Mouse (Mus musculus) cerebral cortex, adult 2 months (tissue): ENCODE results near the gene Idnk.

Experiments used
- WGBS: fragments of 180-500 bp; shearing (Covaris S2); methylation state at CpG from one replicate; pipeline ENCODE4 v1.1.7; 2018; 5-methylcytosine and 5-hydroxymethylcytosine counted together

The Idnk gene

GRCm38 (mm10) chr13:58193221-58193620 lies 35.8 kb downstream of the Idnk start:
- 97% methylated on average over 3 of the region's 3 CpGs for WGBS

- WGBS = 79% methylated on average over 3 of the region's 3 CpGs
These were observed 37.5 kb downstream of the Idnk start for GRCm38 (mm10) chr13:58194908-58195307.

GRCm38 (mm10) chr13:58197211-58197610 lies 39.8 kb downstream of the Idnk start:
- 59% methylated on average over 3 of the region's 3 CpGs for WGBS

GRCm38 (mm10) chr13:58197981-58198640 lies 40.7 kb downstream of the Idnk start:
- WGBS = 76% methylated on average over 7 of the region's 7 CpGs

GRCm38 (mm10) chr13:58201343-58201742 lies 43.9 kb downstream of the Idnk start:
- WGBS = 85% methylated on average over 6 of the region's 6 CpGs

GRCm38 (mm10) chr13:58201908-58202307 lies 44.5 kb downstream of the Idnk start:
- 88% methylated on average over 3 of the region's 3 CpGs for WGBS

GRCm38 (mm10) chr13:58202903-58203302 lies 45.5 kb downstream of the Idnk start:
- WGBS = 40% methylated on average over 1 of the region's 1 CpGs

- 97% methylated on average over 3 of the region's 3 CpGs for WGBS
These were observed 46.8 kb downstream of the Idnk start for GRCm38 (mm10) chr13:58204202-58204601.

GRCm38 (mm10) chr13:58204986-58205385 lies 47.5 kb downstream of the Idnk start:
- WGBS = 62% methylated on average over 4 of the region's 4 CpGs

- WGBS = 91% methylated on average over 4 of the region's 4 CpGs
These were observed 48.6 kb downstream of the Idnk start for GRCm38 (mm10) chr13:58206084-58206483.

- 30% methylated on average over 5 of the region's 5 CpGs for whole genome bisulfite sequencing
These were observed 53.0 kb downstream of the Idnk start for GRCm38 (mm10) chr13:58210441-58210840.

GRCm38 (mm10) chr13:58212530-58212929 lies 55.1 kb downstream of the Idnk start:
- WGBS = 62% methylated on average over 2 of the region's 2 CpGs

- WGBS = 34% methylated on average over 8 of the region's 8 CpGs
These were observed 56.4 kb downstream of the Idnk start for GRCm38 (mm10) chr13:58213801-58214200.
